Mouse (Mus musculus): ENCODE data around the gene Dnaja3.

DNA sequence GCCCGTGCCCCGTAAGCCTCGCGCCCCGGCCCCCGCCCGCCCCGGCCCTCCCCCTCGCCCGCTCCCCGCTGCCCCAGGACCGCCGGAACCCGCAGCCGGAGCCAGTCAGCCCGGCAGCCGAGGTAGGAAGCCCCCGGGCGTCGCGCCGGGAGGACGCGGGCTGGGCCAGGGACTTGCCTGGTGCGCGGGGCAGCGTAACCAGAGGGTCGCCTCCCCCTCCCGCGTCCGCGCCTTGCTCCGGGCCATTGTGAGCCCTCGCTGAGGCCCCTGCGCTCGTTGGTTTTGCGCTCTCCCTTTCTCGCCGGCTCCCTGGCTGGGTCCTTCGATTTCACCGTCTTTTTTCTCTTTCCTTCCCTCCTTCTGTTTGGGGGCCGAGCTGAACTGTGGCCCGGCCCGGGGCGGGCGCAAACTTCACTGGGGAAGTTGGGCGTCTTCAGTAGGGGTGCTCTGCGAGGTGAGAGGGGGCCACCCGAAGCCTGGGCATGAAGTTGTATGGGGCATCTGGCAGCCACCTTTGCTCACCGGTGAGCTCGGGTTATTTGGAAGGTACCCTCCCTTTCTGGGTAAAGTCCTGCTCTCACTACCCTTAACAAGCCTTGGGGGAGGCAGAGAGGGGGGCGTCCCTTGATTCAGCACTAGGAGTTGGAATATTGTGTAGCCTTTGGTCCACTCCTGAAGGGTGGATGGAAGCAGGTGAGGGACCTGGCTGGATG lies 44.8 kb upstream of the Dnaja3 start:
- TF ChIP-seq CTCF (IDR thresholded peaks at IDR 0.05; ENCODE audit: borderline replicate concordance, control insufficient read depth, extremely low read depth, insufficient read depth, low read length, poor library complexity), result no peak
- no peak for TF ChIP-seq POLR2A (IDR thresholded peaks at IDR 0.05; ENCODE audit: control insufficient read depth, extremely low read depth, insufficient read depth, low read length, poor library complexity)

All from thymus, adult 2 months (tissue).